Mouse (Mus musculus) MN1 (cell line): ENCODE measurements at regions not wholly inside any gene's neighbourhood (a gene's known extent, or its start where the extent isn't known, plus 50 kb on each side); places are given as distances from the start of the nearest gene placed in this dataset.
"Not testable (repeated sequence)": the region's sequence is repeated elsewhere in the genome, so short reads cannot be mapped to it uniquely, and the experiment has no call there.

Experiments used
- DNase-seq: peaks from one replicate; pipeline ENCODE4 v3.0.0-alpha.2; 2016; ENCODE audit warnings: low spot score

DNA sequence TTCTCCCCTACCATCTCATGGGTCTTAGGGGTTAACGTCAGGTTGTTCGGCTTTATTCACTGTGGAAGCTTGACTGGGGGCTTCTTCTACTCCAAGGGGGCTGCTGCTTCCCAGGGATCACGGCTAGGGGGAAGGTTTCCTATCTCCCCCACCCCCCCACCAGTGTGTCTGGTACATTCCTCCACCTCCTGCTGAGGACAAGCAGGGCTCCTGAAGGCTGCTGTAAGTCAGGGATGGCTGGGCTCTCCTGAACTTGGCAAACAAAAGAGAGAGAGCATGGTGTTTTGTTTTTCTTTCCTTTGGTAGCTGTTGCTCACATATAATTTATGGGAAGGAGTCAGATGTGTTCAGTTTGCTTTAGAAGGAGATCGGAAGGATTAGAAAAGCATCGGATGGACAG is 54.7 kb upstream of the Commd3 start:
- DNase-seq, result no peak

DNA sequence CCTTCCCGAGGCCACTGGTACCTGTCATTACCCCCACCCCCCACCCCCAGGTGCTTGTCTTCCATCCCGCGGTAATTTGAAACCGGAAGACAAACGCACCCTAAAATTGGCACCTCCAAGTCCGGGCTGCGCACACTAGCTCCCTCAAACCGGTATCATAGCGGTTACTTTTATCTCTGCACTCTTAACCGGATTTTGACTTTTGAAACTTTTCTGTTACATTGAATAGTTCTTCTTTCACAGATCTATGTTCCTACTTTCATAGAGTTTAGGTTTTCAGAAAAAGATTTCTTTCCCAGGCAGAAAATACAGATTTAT is 62.4 kb upstream of the Commd3 start:
- DNase-seq, result no peak

DNA sequence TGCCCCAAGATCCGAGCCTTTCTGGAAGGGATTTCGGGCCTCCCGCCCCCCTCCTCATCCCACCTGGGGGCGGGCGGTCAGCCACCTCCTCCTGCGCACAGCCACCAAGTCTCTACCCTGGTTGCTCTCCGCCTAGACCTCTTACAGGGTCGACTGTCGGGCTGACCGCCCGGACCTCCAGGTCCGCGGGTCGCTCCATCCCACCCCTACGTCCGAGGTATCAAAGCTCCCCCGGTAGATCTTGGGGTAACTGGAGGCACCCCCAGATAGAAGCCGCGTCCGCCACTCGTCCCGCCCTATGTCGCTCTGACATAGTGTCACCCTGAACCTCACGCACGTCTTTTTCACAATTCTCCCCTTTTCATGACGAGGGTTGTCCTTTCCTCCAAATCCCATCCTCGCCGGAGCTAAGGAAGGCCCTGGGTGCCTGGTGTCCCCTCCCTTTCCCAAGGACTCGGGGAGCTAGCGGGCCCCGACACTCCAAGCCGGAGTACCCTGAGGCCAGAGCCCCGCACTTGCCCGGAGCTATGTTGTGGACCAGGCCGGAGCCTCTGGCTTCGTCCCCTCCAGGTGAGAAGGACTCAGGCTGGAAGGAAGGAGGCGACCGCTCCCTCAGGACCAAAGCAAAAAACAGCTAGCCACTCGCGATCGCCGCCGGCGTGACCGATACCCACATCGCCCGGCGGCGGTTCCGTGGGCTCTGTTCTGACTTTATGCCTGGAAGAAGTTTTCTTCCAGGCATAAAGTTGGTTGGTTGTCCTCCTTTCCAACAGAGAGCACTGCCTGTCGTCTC is 62.9 kb upstream of the Commd3 start:
- no peak for DNase-seq

DNA sequence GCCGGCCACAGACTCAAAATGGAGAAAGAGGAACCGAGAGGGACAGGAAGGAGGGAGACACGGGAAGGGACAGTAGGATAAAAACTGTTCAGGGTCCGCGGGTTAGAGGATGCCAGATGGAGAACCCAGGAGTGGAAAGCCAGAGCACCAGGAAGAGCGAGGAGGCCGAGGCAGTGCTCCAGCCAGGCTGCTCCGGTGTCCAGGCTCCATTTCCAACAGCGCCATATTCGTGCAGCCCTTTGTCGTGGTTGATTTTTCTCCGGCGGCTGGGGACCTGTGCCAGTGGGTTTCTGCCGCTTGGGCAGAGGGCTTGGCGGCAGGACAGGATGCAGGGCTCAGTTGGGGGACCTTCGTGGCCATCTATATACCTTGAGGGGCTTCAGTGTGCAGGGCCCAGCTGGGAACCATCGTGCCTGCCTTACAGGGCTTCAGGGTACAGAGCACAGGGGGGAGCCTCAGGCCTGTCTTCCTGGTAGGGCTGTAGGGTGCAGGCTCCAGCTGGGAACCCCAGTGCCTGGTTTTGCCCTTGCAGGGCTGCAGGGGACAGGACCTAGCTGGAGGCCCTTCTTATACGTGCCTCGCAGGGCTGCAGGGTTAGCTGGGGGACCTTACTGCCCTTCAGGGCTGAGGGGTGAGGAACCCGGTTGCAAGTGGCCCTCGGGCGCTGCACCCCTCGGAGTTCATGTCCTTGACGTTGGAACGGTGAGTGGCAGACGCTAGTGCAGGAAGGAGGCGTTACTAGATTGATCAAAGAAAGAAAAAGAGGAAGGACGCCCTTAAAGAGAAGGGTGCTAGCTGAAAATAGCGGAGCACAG is 63.7 kb upstream of the Commd3 start:
- no peak for DNase-seq

DNA sequence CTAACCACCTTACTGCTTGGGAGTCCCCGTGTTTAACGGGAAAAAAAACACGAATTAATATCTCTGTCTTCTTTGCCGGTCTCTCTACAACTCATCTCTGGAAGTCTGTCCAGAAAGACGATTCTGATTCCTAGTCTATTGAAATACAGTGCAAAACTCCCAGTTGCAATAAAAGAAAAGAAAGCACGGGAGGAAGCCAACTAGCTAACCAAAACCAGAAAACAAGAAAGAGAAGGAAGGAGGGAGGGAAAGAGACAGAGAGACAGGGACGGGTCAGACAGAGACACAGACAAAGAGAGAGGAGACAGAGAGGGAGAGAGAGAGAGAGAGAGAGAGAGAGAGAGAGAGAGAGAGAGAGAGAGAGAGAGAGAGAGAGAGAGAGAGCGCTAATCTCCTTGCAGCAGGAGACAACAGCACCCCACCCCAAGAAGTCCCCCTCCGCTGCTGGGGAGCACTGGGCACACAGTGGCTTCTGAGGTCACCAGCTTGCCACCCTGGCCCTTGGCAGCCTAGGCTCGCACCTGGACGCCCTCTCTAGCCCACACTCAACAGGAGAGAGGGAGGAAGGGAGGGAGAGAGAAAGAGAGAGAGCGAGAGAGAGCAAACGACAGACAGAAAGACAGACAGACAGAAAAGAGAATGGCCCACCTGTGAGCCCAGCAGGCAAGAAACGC is 64.5 kb upstream of the Commd3 start:
- DNase-seq, result no peak

DNA sequence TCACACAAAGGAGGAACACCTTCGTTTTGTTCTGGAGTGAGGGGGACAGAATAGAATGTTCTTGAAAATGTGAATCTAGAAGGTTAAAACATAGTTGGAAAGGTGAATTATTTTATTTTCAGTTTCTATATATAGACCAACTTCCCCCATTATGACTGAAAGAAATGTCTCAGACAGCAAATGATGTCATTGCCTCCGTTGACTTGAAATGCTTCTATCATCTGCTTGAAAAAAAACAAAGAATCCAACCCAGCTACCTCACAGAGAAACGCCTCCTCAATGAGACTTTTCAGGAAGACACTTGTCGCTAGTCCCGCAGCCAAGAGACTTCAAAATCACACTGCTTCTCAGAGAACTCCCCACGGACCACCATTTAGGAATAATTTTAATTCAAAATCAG is 65.1 kb upstream of the Commd3 start:
- no peak for DNase-seq

DNA sequence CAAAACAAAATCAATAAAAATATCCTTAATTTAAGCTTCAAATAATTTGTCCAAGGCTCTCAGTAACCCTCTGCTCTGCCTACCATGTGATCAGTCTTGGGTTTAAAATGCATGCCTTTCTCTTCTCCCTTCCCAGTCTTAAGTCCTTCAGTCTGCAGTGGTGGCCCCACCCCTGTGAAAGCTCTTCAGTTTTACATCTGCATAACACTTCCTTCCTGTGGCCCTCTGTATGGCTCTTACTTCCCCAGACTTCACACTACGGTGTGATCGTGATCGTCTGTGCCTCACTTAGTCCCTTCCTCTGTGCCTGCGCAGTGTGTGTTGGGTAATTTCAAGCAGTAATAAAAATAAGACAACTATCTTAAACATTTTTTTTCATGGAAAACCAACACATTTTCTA is 80.0 kb upstream of the Commd3 start:
- no peak for DNase-seq

DNA sequence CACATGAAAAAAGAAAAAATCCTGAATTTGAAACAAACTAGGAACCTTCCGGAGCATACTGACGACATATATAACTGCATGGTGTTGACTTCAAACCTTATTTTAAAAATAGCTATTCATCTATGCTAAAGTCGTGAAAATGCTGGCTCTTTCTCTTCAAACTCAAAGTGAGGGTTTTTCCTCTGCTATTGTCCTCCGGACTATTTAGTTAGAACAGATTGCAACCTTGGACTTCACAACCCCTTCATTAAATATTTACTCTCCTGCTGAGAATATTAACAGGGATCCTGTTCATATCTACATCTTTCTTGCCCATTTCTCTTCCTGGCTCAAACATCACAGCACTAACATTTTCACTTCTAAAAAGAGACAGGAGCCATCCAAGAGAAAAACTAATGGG is 84.0 kb upstream of the Commd3 start:
- DNase-seq, result no peak

DNA sequence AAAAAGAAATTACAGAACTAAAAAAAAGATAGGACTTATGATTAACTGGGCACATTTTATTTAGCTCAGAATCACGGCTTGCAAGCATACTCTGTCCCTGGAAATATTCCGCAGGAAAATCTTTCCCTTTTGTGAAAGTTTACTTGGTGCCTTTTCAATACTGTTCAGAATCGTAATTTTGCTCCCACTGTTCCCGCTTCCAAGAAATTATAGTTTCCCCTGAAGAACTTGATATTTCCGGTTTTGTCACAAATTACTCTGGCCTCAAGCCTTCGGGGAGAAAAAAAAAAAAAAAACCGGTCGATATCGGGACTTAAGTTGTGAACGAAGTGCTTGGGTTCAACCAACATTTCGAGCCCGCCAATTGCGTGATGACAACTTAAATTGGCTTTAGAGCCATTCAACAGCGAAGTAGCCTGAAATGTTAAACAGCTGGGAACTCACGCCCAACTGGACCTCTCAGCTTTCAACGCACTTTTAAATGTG is 84.4 kb upstream of the Commd3 start:
- peak; percentile 29 for DNase-seq

DNA sequence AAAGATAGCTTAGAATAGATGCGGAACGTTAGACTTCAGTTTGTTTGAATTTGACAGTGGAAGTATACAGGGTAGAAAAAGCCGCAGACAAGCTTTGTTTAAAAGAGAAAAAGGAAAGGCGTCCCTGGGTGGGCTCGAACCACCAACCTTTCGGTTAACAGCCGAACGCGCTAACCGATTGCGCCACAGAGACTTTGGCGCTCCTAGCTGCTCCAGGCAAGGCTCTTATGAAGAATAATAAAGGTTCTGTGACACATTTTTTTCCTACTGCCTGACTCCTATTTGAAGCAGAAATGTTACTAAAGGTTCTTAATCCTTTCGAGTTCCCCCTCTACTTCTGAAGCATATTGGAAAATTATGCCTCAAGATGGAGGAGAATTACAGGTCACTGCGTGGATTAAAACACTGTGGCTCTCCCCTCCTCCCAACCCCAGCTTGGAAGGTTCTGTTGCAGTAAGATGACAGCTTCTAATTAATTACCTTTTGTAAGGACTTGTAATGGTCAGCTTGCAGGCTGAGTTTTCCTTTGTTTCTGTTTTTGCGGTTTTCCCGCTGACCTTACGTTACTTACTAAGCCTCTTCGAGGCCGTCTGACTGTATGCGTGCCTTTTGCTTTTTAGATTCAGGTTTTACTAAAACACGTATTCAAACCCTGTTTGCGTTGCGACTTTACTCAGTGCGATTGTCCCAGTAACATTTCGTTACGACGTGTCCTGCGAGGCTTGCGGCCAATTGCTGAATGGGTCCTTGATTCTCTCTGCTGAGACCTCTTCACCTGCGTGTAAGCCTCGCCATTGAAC is 85.1 kb upstream of the Commd3 start:
- peak; percentile 86 for DNase-seq

DNA sequence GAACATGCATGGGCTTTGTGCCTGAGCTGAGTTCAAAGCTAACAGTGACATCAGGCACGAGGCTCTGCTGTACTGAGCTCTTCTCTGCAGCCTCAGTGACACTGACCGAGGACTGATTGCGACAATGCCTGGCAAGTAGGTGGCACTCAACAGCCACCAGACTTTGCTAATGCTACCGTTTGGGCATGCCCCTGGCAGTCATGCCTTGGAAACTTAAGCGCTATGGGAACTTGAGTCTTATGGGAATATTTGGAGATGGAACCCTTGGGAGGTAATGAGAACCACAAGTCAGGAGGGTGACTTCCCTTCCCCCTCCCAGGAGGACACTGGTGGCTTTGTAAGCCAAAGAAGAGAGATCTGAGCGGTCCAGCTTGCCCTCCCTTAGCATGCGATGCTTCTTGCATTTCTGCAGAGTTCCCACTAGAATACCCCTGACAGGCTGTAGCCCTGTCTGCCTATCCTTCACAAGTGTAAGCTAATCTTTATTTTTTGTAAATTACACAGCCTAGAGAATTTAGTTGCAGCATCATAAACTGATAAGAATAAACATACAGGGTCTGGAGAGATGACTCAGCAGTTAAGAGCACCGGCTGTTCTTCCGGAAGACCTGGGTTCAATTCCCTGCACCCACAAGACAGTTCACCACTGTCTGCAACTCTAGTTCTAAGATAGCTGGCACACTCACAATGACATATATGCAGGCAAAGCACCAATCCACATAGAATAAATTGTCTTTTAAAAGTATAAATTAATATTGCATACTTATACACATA is 86.4 kb upstream of the Commd3 start:
- no peak for DNase-seq

DNA sequence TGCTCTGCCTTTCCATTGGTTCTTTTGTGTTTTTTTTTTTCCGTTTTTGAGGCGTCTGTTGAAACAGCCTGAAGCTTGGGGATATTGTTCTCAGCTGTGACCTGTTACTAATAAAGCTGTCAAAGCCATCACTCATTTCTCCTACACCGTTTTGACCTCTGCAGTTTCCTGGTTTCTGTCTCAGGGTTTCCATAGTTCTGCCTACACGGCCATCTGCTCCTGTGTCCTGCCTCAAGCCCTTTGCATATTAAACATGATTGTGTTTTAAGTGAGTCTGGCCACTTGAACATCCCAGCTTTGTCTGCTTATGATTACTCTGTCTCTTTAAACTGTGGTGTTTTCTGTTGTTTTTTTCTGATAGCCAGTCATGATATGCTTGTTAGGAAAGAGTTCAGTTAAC is 114.1 kb upstream of the Commd3 start:
- no peak for DNase-seq

DNA sequence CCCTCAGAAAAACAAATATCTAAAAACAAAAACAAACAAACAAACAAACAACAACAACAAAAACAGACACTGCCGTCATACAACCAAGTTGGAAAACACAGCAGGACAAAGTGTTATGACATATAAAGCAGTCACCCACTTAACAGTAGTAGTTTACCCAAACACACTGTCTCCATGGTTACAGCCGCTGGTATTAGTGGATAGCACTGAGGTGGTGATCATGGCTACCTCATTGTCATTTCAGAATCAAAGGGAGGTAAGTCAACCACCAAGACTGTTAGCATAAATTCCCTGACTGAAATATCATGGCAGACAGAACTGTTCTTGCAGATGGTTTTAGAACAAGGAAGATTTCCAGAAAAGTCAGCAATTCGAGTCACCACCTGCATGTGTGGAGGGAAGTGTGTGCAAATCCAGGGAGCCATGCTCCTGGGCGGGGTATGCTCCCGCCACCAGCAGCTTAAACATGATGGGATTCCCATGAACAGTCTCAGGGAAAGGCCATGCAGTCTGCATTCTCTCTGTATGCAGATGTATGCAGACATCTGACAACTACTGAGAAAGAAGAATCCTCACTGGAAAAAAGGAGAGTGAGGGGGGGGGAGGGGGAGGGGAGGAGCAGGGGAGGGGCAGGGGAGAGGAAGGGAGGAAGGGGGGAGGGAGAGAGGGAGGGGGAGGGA is 124.1 kb upstream of the Commd3 start:
- DNase-seq, result no peak

DNA sequence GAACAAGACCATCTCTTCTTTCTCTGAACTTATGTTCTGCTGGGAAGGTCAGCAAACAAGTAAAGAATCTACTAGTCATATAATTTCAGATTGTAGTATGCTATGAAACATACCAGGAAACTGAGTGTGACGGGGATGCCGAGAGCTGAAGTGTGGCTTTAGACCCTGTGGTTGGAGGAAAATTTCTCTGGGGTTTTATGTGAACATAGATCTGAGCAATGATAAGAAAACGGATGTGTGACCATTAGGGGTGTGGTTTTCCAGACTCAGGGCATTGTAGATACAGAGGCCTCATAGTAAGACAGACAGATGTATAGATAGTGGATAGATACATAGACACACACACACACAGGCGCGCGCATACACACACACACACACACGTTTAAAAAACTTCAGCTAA is 131.8 kb upstream of the Dnajc1 start:
- no peak for DNase-seq

DNA sequence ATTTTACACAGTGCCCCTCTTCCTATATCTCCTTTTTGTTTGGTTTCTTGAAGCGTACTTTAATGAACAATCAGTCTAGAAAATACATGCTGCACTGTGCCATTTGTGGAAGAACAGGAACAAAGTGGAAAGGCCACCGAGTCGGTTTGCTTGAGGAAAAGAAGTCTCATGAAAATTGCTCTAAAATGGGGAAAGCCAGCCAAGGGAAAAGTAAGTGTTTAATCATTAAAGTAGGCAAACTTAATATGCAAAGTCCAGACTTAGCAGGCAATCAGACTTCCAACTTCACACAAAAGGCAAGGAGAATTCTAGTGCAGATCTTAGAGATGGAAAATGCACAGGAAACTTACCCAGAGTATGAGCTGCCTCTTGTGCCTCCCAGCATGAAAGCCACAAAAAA is 131.3 kb upstream of the Dnajc1 start:
- DNase-seq, result no peak

DNA sequence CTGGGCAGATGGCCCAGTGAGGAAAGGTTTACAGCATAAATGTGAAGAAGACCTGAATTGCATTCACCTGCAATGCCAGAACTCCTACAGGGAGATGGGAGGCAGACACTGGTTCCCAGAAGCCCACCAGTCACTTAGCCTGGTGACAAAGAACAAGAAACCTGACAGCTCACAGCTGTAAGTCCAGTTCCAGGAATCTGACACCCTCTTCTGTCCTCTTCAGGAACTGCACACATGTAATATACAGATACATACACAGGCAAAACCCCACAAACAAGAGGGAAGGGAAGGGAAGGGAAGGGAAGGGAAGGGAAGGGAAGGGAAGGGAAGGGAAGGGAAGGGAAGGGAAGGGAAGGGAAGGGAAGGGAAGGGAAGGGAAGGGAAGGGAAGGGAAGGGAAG is 120.8 kb upstream of the Dnajc1 start:
- no peak for DNase-seq

DNA sequence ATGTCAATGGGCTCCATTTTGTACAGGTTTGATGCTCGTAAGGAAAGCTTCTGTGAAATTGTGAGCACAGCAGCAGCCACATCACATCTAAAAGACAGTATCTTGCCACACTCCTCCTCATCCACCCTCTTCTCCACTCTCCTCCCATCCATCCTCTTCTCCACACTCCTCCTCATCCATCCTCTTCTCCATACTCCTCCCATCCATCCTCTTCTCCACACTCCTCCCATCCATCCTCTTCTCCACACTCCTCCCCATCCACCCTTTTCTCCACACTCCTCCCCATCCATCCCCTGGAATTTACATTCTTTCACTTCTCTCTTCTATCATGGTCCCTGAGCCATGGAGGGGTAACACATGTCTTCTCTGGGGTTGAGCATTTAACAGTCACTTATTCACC is 116.7 kb upstream of the Dnajc1 start:
- DNase-seq, result no peak

DNA sequence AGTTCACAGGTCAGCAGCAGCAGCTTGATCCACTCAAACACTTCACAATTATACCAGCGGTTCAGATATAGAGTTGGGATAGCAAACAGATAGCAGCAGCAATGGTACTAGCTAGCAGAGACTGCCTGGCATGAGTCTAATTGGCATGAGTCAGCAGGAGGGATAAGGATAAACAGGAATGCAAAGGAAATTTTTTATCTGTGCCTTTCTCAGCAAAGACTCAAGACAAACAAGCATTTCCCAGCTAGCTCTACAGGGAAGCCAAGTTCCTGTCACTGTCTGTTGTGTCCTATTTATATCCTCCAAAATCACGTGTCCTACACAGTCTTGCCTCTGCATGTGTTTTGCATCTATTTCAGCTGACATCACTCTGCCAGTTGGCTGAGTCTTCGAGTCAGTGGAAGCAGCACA is 80.7 kb upstream of the Dnajc1 start:
- peak; percentile 14 for DNase-seq

DNA sequence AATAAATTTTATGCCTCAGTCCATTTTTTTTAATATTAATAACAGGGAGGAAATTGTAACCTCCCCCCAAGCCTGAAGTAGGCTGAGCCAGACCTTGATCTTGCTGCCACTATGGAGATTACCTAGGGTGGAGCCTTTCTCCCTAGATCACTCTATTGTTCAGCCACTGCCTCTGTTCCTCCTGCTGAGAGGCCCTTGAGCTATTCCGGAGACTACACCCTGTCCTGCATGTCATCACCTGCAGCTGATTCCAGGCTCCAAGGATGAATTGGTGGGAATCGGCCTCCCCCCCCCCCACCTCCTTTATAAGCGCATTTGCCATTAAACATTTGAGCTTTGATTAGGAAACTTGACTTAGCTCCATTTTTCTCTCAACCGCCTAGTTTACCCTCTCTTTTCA is 68.3 kb upstream of the Dnajc1 start:
- DNase-seq, result no peak

DNA sequence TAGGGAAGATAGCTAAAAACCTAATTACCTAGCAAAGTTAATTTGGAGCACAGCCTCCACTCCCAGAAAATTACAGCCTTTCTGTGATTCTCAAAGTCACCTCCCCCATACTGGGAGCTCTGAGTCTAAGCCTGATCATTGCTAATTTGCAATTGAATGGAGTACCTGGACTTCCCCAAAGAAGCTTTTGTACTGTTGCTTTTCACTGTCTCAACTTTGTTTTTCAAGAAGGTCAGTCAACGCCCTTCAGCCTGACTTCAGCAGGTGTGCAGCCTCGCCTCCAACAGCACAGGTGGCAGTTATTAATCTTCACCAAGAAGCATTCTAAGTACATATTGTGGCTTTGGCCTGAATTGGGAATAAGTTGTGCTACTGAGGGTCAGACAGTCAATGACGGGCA is 67.7 kb upstream of the Dnajc1 start:
- not testable (repeated sequence) for DNase-seq

DNA sequence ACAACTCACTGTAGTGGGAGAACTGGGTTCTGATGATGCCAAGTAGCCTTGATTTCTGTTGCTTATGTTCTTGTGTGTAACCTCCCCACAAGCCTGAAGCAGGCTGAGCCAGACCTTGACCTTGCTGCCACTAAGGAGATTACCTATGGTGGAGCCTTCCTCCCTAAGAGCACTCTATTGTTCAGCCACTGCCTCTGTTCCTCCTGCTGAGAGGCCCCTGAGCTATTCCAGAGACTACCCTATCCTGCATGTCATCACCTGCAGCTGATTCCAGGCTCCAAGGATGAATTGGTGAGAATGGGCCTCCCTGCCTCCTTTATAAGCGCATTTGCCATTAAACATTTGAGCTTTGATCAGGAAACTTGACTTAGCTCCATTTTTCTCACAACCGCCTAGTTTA is 60.8 kb upstream of the Dnajc1 start:
- DNase-seq, result not testable (repeated sequence)
